Mouse (Mus musculus): ENCODE data around the gene Dlat. TPM values are rescaled to one million over a fixed set of nuclear protein-coding genes. Genes with fewer than 3 reads are reported as not detected.
"Not testable (repeated sequence)": the region's sequence is repeated elsewhere in the genome, so short reads cannot be mapped to it uniquely, and the experiment has no call there.

Dlat gene
- total and polyA plus RNA-seq, 3 experiments: 45.2 to 67.5 (median 53.4) TPM

- no peak for DNase-seq (ENCODE audit: extremely low read depth)
Observed at GRCm38 (mm10) chr9:50632016-50632688, 27.4 kb downstream of the Dlat start.

DNA sequence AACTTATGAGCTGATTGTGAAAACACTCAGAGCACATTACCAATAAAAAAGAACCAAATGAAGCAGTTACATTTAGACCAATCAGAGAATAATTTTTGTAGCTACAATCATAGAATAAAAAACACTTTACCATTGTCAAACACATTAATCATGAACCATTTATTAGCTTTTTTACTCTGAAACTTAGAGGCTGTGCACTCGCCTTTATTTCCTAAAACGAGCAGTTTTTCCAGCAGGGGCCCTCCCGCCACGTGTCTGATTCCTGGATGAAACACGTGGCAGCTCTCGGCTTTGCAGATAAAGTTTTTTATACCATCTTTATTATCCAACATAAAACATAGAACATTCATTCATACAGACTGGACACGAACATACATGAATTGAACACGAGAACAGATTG is 28.7 kb downstream of the Dlat start:
- DNase-seq (ENCODE audit: extremely low read depth); in situ Hi-C loops (cut with MboI; ENCODE audit: low pct_ligation_motif_present, low pct_unique_long_range_greater_than_20kb, low sequenced_read_pairs); H3K4me3 ChIP-seq (replicated peaks in 1 of 3; ENCODE audit: low read depth in 2 of 3, low read length in 2 of 3, poor library complexity in 1 of 3); H3K79me2 ChIP-seq (replicated peaks; ENCODE audit: control insufficient read depth, extremely low read depth, insufficient read depth, poor library complexity, severe bottlenecking); H3K27me3 ChIP-seq (replicated peaks); H3K9me3 ChIP-seq (replicated peaks; ENCODE audit: low read length); H3K4me2 ChIP-seq (ENCODE audit: insufficient read depth, low read depth, poor library complexity, severe bottlenecking); H3K9ac ChIP-seq (ENCODE audit: insufficient read depth, low read depth); H3K4me1 ChIP-seq (ENCODE audit: control insufficient read depth in 1 of 2, insufficient read depth in 2 of 2); H3K27ac ChIP-seq (ENCODE audit: insufficient read depth, low read depth); dilution Hi-C loops (cut with MboI; ENCODE audit: extremely low pct_ligation_motif_present, extremely low pct_unique_long_range_greater_than_20kb, low sequenced_read_pairs): not testable (repeated sequence)
- H3K36me3 ChIP-seq (replicated peaks in 1 of 2; ENCODE audit: control insufficient read depth in 1 of 2, insufficient read depth in 1 of 2, low read length in 1 of 2): peaks cover 11 to 30% of the 10 kb centered on the region in 2 experiments

More at GRCm38 (mm10) chr9:50632016-50632688, 27.4 kb downstream of the Dlat start:
- H3K36me3 ChIP-seq (replicated peaks in 1 of 2; ENCODE audit: control insufficient read depth in 1 of 2, insufficient read depth in 1 of 2, low read length in 1 of 2): peaks cover 17 to 41% of the 10 kb centered on the region in 2 experiments
- H3K27me3 ChIP-seq (replicated peaks): no peaks in the 10 kb centered on the region
- no peak overlapping the region for H3K27ac ChIP-seq (ENCODE audit: insufficient read depth, low read depth)
- dilution Hi-C loops (cut with MboI; ENCODE audit: extremely low pct_ligation_motif_present, extremely low pct_unique_long_range_greater_than_20kb, low sequenced_read_pairs) (no loop called here), in situ Hi-C loops (cut with MboI; ENCODE audit: low pct_ligation_motif_present, low pct_unique_long_range_greater_than_20kb, low sequenced_read_pairs) (no loop called here)
- no peak overlapping the region for H3K9ac ChIP-seq (ENCODE audit: insufficient read depth, low read depth)
- TF ChIP-seq TBP (conservative IDR thresholded peaks at IDR 0.05; ENCODE audit: low read depth, low read length) (no peak), MAX (IDR thresholded peaks at IDR 0.05; ENCODE audit: low read length) (no peak), TCF12 (IDR thresholded peaks at IDR 0.05; ENCODE audit: low read depth, low read length) (no peak), KAT2A (IDR thresholded peaks at IDR 0.05; ENCODE audit: insufficient replicate concordance, low read length) (no peak), RAD21 (IDR thresholded peaks at IDR 0.05; ENCODE audit: low read depth, low read length) (no peak), JUN (IDR thresholded peaks at IDR 0.05; ENCODE audit: insufficient read depth, low read depth, low read length) (no peak), USF1 (IDR thresholded peaks at IDR 0.05; ENCODE audit: low read depth, low read length) (no peak), POLR2AphosphoS2 (IDR thresholded peaks at IDR 0.05; ENCODE audit: low read depth, low read length) (no peak), HCFC1 (IDR thresholded peaks at IDR 0.05; ENCODE audit: low read depth, low read length) (no peak), ELF1 (IDR thresholded peaks at IDR 0.05; ENCODE audit: low read depth, low read length) (no peak), PAX5 (IDR thresholded peaks at IDR 0.05; ENCODE audit: low read length) (no peak), ZMIZ1 (IDR thresholded peaks at IDR 0.05; ENCODE audit: low read depth, low read length) (no peak), MAZ (IDR thresholded peaks at IDR 0.05; ENCODE audit: low read depth, low read length) (no peak), NELFE (IDR thresholded peaks at IDR 0.05; ENCODE audit: low read depth, low read length) (no peak), BHLHE40 (IDR thresholded peaks at IDR 0.05; ENCODE audit: low read depth, low read length) (no peak), JUND (conservative IDR thresholded peaks at IDR 0.05; ENCODE audit: low read depth, low read length) (no peak), EP300 (IDR thresholded peaks at IDR 0.05; ENCODE audit: low read length) (no peak), MEF2A (IDR thresholded peaks at IDR 0.05; ENCODE audit: borderline replicate concordance, low read depth, low read length) (no peak)
- no peaks in the 10 kb centered on the region for H3K79me2 ChIP-seq (replicated peaks; ENCODE audit: control insufficient read depth, extremely low read depth, insufficient read depth, poor library complexity, severe bottlenecking)
- H3K9me3 ChIP-seq (replicated peaks; ENCODE audit: low read length): no peaks in the 10 kb centered on the region
- H3K4me2 ChIP-seq (ENCODE audit: insufficient read depth, low read depth, poor library complexity, severe bottlenecking): no peak overlapping the region
- no peak overlapping the region for H3K4me3 ChIP-seq (replicated peaks in 1 of 3; ENCODE audit: low read depth in 2 of 3, low read length in 2 of 3, poor library complexity in 1 of 3)
- H3K4me1 ChIP-seq (ENCODE audit: control insufficient read depth in 1 of 2, insufficient read depth in 2 of 2): no peaks in the 10 kb centered on the region

Measured in CH12.LX (cell line).